Mouse (Mus musculus): ENCODE measurements at regions not wholly inside any gene's neighbourhood (a gene's known extent, or its start where the extent isn't known, plus 50 kb on each side); places are given as distances from the start of the nearest gene placed in this dataset.
"Not testable (repeated sequence)": the region's sequence is repeated elsewhere in the genome, so short reads cannot be mapped to it uniquely, and the experiment has no call there.

DNA sequence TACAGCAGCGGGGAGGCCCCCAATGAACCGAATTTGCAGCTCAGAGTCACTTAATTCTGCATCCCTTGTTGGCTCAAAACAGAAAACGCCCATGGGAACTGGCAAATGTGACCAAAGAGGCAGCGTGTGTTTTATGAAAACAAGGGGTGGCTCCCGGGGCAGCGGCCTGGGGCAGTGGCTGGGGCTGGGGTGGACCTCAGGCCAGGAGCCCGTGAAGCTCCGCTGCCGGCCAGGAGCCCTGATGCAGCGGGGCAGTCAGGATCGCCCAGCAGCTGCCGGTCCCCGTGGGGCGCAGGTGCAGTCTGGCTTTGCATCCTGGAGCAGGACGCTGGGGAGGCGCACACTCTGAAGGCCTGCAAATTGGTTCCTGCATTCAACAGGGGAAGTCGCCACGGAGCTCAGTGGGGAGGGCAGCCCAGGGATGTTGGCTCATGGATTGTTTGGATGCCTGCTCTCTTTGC is 104.4 kb upstream of the Gm9887 start:
- Histone ChIP-seq H3K36me3 (ENCODE audit: poor library complexity, severe bottlenecking) (no peaks in the 10 kb centered on the region), H3K4me3 (no peak overlapping the region), H3K4me1 (peaks cover 26% of the 10 kb centered on the region), H3K9ac (peak overlapping the region; percentile 50; the same call in 1 of the 2 replicates), H3K27me3 (no peaks in the 10 kb centered on the region), H3K9me3 (replicated peaks) (no peaks in the 10 kb centered on the region), H3K27ac (peak overlapping the region; percentile 25; the same call in 1 of the 2 replicates), H3K4me2 (peak overlapping the region; percentile 51)
- ATAC-seq = peak; percentile 37; the same call in 1 of the 2 replicates
- WGBS = 6% methylated on average over 18 of the region's 18 CpGs

GRCm38 (mm10) chr12:69476131-69476530 is 103.9 kb upstream of the Gm9887 start:
- no peaks in the 10 kb centered on the region for H3K36me3 ChIP-seq (ENCODE audit: poor library complexity, severe bottlenecking)
- WGBS = 68% methylated on average over 4 of the region's 4 CpGs
- no peak overlapping the region for H3K4me3 ChIP-seq
- no peak overlapping the region for H3K9ac ChIP-seq
- H3K4me2 ChIP-seq = no peak overlapping the region
- H3K27me3 ChIP-seq = no peaks in the 10 kb centered on the region
- peaks cover 26% of the 10 kb centered on the region for H3K4me1 ChIP-seq
- no peaks in the 10 kb centered on the region for H3K9me3 ChIP-seq (replicated peaks)
- H3K27ac ChIP-seq = no peak overlapping the region
- ATAC-seq = no peak

DNA sequence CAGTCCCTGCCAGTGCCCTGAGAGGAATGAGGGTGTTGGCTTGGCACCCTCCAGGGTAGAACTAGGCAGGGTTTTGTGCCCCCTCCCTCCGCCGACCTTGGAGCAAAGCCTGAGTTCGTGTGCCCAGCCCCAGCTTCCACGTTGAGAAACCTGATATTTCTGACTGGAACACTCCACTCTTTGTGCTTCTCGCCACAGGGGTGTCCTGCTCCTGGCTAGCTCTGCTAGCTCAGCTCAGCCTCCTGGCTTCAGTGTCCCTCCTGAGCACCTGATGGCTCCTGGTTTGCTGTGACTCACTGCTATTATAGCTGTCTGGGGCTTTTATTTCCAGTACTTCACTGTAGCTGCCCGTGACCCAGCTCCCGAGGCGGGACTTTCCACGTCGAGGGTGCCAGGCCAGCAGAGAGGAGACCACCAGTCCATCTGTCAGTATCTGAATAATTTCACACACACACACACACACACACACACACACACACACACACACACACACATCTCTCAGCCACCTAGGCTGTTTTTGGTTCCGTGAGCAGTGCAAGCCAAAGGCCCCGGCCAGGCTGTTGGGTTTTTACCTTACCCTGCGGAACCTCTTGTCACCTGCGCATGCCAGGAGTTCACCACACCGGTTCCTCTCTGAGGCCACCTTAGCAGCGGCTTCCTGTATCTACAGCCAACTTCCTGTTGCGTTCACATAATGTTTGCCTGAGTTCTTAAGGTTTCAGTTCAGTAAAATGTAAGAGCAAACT is 102.8 kb upstream of the Gm9887 start:
- H3K9ac ChIP-seq = no peak overlapping the region
- peak; percentile 48; the same call in 1 of the 2 replicates for ATAC-seq
- H3K4me2 ChIP-seq = no peak overlapping the region
- WGBS = 60% methylated on average over 17 of the region's 17 CpGs
- no peaks in the 10 kb centered on the region for H3K27me3 ChIP-seq
- no peak overlapping the region for H3K27ac ChIP-seq
- no peaks in the 10 kb centered on the region for H3K36me3 ChIP-seq (ENCODE audit: poor library complexity, severe bottlenecking)
- no peak overlapping the region for H3K4me3 ChIP-seq
- peaks cover 26% of the 10 kb centered on the region for H3K4me1 ChIP-seq
- H3K9me3 ChIP-seq (replicated peaks) = no peaks in the 10 kb centered on the region

DNA sequence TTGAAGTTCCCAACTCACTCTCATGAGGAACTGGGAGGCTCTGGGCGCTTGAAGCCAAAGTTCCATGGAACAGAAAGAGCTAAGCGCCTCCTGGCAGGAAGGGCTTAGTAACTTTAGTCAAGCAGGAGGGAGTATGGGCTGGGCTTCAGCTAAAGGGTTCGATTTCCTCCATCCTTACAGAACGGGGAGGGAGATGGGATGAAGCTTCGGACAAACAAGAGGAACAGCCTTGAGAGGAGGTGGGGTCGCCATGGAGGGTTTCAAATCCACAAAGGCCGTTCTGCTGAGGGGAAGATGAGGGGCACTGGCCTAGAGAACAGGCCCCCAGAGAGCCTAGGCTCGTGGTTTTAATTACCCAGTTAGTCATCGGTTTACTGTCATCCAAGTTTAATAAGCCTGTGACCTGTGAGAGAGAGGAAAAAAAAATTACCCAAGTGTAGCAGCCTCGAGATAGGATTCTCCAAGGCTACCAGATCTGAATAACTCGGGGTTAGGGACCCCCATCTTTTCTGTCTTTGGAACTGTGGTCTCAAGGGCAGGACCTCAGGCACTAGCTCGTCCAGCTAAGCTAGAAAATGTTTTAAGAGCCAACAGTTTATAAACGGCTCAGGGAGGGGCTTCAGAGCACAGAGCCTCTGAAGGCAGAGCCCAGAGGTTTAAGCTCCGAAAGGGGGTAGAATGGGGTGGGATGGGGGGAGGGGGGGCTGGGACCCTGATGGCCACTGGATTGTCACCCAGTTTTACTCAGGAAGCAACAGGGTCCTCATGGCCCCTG is 102.1 kb upstream of the Gm9887 start:
- no peak overlapping the region for H3K9ac ChIP-seq
- peaks cover 26% of the 10 kb centered on the region for H3K4me1 ChIP-seq
- peak; percentile 22; the same call in 1 of the 2 replicates for ATAC-seq
- no peak overlapping the region for H3K4me3 ChIP-seq
- no peaks in the 10 kb centered on the region for H3K27me3 ChIP-seq
- H3K36me3 ChIP-seq (ENCODE audit: poor library complexity, severe bottlenecking) = no peaks in the 10 kb centered on the region
- H3K9me3 ChIP-seq (replicated peaks) = no peaks in the 10 kb centered on the region
- no peak overlapping the region for H3K27ac ChIP-seq
- 24% methylated on average over 14 of the region's 14 CpGs for WGBS
- no peak overlapping the region for H3K4me2 ChIP-seq

DNA sequence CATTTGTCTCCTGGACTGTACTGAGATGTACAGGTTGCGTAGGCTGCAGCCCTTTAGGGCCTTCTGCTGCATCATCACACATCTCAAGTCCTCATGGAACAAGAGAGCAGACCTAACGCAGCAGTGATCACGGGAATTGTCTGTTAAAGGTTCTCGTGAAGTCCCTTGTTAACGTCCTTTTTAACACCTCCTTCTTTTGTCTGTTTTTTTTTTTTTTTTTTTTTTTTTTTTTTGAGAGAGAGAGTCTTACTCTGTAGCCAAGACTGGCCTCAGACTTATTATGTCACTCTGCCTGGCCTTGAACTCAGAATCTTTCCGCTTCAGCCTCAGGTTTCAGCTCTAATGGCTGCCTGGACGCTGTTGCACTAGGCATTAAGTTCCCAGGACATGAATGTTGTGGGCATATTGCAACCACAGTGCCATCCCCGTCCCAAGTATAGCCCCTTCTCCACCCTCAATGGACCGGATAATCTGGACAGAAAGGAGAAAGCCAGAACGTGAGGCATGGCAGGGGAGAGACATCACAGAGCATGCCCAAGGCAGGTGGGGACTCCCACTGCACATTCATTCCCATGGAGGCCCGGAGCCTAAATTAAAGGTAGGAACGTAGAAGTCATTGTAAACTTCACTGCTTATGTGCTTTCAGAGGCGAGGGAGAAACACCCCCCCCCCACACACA is 101.3 kb upstream of the Gm9887 start:
- Histone ChIP-seq H3K27ac (no peak overlapping the region), H3K4me3 (no peak overlapping the region), H3K27me3 (no peaks in the 10 kb centered on the region), H3K9ac (no peak overlapping the region), H3K36me3 (ENCODE audit: poor library complexity, severe bottlenecking) (no peaks in the 10 kb centered on the region), H3K9me3 (replicated peaks) (no peaks in the 10 kb centered on the region), H3K4me1 (peaks cover 26% of the 10 kb centered on the region), H3K4me2 (no peak overlapping the region)
- 66% methylated on average over 13 of the region's 13 CpGs for WGBS
- ATAC-seq = no peak

DNA sequence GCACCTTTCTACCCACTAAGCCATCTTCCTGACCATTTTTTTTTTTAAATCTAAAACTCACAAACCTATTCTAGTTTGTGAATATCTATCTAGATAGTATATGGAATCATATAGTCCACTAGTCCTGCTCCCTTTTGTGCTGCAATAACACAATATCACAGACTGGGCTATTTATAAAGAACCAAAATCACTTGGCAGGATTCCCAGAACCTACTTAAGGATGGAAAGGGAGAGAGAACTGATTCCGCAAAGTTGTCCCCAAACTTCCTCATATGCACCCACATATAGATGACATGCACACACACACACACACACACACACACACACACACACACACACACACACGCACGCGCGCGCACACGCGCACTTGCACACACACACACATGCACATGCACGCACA is 100.7 kb upstream of the Gm9887 start:
- WGBS = 94% methylated on average over 9 of the region's 9 CpGs
- H3K4me2 ChIP-seq = no peak overlapping the region

GRCm38 (mm10) chr12:69471876-69472275 is 99.6 kb upstream of the Gm9887 start:
- WGBS = 55% methylated on average over 5 of the region's 5 CpGs
- H3K4me1 ChIP-seq = peaks cover 23% of the 10 kb centered on the region
- no peak overlapping the region for H3K9ac ChIP-seq
- H3K4me2 ChIP-seq = no peak overlapping the region
- no peaks in the 10 kb centered on the region for H3K9me3 ChIP-seq (replicated peaks)
- H3K4me3 ChIP-seq = no peak overlapping the region
- no peaks in the 10 kb centered on the region for H3K27me3 ChIP-seq
- no peaks in the 10 kb centered on the region for H3K36me3 ChIP-seq (ENCODE audit: poor library complexity, severe bottlenecking)
- no peak for ATAC-seq
- no peak overlapping the region for H3K27ac ChIP-seq

More for the DNA sequence above, 100.7 kb upstream of the Gm9887 start:
- H3K36me3 ChIP-seq (ENCODE audit: poor library complexity, severe bottlenecking) = no peaks in the 10 kb centered on the region
- H3K4me3 ChIP-seq = no peak overlapping the region
- H3K27ac ChIP-seq = no peak overlapping the region
- H3K9ac ChIP-seq = no peak overlapping the region
- no peaks in the 10 kb centered on the region for H3K27me3 ChIP-seq
- peaks cover 26% of the 10 kb centered on the region for H3K4me1 ChIP-seq
- ATAC-seq = no peak
- H3K9me3 ChIP-seq (replicated peaks) = no peaks in the 10 kb centered on the region

DNA sequence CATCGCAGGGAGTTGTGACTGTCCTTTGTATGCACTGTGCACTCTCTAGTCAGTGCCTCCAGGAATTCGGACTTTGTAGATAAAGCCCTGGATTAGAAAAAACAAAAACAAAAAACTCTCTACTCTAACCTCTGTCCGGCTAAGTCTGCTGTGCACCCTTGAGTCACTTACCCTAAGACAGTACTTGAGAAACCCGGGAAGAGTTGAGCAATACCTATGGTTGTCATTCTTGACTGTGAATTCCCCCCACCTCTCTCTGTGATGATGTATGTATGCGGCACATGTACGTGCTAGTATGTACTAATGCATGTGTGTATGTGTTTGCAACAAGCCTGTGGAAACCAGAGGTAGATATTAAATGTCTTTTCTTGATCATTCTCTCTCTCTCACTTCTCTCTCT is 96.7 kb upstream of the Gm9887 start:
- Histone ChIP-seq H3K27ac (no peak overlapping the region), H3K4me2 (no peak overlapping the region), H3K4me3 (no peak overlapping the region), H3K9me3 (replicated peaks) (no peaks in the 10 kb centered on the region), H3K36me3 (ENCODE audit: poor library complexity, severe bottlenecking) (no peaks in the 10 kb centered on the region), H3K9ac (no peak overlapping the region), H3K4me1 (peaks cover 6% of the 10 kb centered on the region), H3K27me3 (no peaks in the 10 kb centered on the region)
- WGBS = 89% methylated on average over 6 of the region's 6 CpGs
- no peak for ATAC-seq

DNA sequence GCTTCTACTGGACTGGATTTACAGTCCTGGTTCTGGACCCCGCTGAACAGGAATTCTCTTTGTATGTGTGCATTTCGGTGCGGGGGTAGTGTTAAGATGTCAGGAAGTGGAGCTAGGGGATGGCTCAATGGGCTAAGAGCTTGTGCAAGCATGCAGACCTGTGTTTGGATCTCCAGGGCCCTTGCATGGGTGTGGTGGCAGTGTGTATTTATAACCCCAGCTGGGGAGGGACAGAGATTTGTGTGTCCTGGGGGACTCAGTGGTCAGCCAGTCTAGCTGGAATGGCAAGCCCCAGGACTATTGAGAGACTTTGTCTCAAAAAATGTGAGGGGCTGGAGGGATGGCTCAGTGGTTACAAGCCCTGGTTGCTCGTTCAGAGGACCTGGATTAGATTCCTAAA is 95.1 kb upstream of the Gm9887 start:
- Histone ChIP-seq H3K4me3 (no peak overlapping the region), H3K4me2 (no peak overlapping the region), H3K9ac (no peak overlapping the region; the same call in 1 of the 2 replicates), H3K27ac (no peak overlapping the region), H3K36me3 (ENCODE audit: poor library complexity, severe bottlenecking) (no peaks in the 10 kb centered on the region), H3K27me3 (no peaks in the 10 kb centered on the region), H3K4me1 (peaks cover 4% of the 10 kb centered on the region; the same call in 1 of the 2 replicates), H3K9me3 (replicated peaks) (no peaks in the 10 kb centered on the region)
- 76% methylated on average over 4 of the region's 4 CpGs for WGBS
- no peak for ATAC-seq

DNA sequence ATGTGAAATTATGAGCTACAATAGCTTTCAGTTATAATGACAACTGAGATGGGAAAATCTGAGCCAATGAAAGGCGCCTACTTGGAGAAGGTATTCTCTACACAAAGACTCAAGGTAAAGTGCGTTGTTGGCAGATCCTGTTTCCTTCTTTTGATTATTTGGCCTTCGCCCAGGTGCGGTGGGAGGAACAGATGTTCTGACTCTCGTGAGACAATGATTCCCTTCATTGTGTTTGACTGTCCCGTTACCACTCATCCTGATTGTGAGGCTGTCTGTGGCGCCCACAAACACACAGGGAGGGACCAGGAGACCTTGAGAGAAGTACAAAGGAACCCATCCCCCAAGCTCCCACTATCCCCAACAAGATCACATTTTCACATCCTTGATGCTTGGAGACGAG is 92.6 kb upstream of the Gm9887 start:
- Histone ChIP-seq H3K27me3 (no peaks in the 10 kb centered on the region), H3K4me2 (no peak overlapping the region), H3K4me3 (no peak overlapping the region), H3K9me3 (replicated peaks) (no peaks in the 10 kb centered on the region), H3K9ac (no peak overlapping the region), H3K4me1 (peaks cover 16% of the 10 kb centered on the region), H3K27ac (no peak overlapping the region), H3K36me3 (ENCODE audit: poor library complexity, severe bottlenecking) (no peaks in the 10 kb centered on the region)
- ATAC-seq = no peak
- WGBS = 84% methylated on average over 8 of the region's 8 CpGs

- WGBS = 96% methylated on average over 6 of the region's 6 CpGs
- H3K9ac ChIP-seq; H3K4me3 ChIP-seq; H3K4me2 ChIP-seq; ATAC-seq; H3K9me3 ChIP-seq (replicated peaks); H3K36me3 ChIP-seq (ENCODE audit: poor library complexity, severe bottlenecking); H3K27me3 ChIP-seq: not testable (repeated sequence)
- Histone ChIP-seq H3K27ac (peak overlapping the region; percentile 7; the same call in 1 of the 2 replicates), H3K4me1 (peaks cover 16% of the 10 kb centered on the region)
Observed at GRCm38 (mm10) chr12:69463327-69463726, 91.1 kb upstream of the Gm9887 start.

Data from forebrain, embryonic 13.5 days (tissue).